Mouse (Mus musculus): ENCODE data around the gene Tlx1. TPM values are rescaled to one million over a fixed set of nuclear protein-coding genes. Genes with fewer than 3 reads are reported as not detected.

The Tlx1 gene
- total and polyA plus RNA-seq, 2 experiments: 0.05 TPM; not detected in 1

DNA sequence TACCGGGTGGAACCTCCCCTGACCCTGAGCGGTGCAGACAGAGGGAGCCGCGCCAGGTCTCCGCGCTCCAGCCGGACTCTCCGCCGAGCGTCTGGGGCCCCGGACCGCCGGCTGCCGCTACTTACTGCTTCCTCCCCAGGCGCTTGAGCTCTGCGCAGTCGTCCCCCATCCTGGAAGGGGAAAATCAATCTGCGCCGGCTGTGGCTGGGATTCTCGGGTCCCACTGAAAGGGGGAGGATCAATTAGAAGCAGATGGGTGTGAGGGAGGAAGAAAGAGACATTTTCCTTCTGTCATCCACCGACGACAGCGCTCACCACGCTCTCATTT is 3.5 kb downstream of the Tlx1 start:
- Histone ChIP-seq H3K4me1 (ENCODE audit: control insufficient read depth, insufficient read depth, low read length) (no peaks in the 10 kb centered on the region), H3K79me2 (ENCODE audit: control insufficient read depth, insufficient read depth, low read length) (no peaks in the 10 kb centered on the region), H3K36me3 (ENCODE audit: control insufficient read depth, insufficient read depth, low read length) (no peaks in the 10 kb centered on the region), H3K27ac (replicated peaks; ENCODE audit: insufficient read depth, low read depth, low read length) (no peak overlapping the region), H3K4me3 (ENCODE audit: insufficient read depth, low read depth, low read length) (no peak overlapping the region), H3K9ac (ENCODE audit: low read depth, low read length) (no peak overlapping the region), H3K27me3 (ENCODE audit: control insufficient read depth, insufficient read depth, low read length) (peaks cover 38% of the 10 kb centered on the region)
- DNase-seq (ENCODE audit: extremely low read depth, low read depth, low spot score): no peak
- 1% methylated on average over 24 of the region's 24 CpGs for WGBS
- TF ChIP-seq POLR2A (IDR thresholded peaks at IDR 0.05; ENCODE audit: extremely low read depth, insufficient read depth, low read length) (no peak), CTCF (IDR thresholded peaks at IDR 0.05; ENCODE audit: low read depth, low read length) (no peak)

DNA sequence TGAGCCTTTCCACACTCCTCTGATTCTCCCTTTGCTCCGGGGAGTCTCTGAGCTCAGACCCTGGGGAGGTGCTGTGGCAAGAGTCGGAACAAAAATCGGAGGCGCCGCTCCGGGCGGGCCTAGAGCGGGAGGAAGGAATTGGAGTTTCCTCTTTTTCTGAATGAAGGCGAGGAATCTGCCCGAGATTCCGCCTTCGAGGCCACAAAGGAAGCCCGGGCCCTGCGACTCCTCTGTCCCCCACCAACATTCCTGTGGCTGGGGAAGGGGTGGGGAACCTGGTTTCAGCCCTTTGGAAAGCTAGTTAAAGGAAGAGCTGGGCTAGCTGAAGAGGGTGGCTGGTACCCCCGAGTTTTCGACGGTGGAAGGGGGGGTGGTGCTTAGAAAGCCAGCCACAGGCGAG is 4.0 kb downstream of the Tlx1 start:
- TF ChIP-seq CTCF (IDR thresholded peaks at IDR 0.05; ENCODE audit: low read depth, low read length) (no peak), POLR2A (IDR thresholded peaks at IDR 0.05; ENCODE audit: extremely low read depth, insufficient read depth, low read length) (no peak)
- no peaks in the 10 kb centered on the region for H3K79me2 ChIP-seq (ENCODE audit: control insufficient read depth, insufficient read depth, low read length)
- no peaks in the 10 kb centered on the region for H3K4me1 ChIP-seq (ENCODE audit: control insufficient read depth, insufficient read depth, low read length)
- no peak overlapping the region for H3K4me3 ChIP-seq (ENCODE audit: insufficient read depth, low read depth, low read length)
- H3K36me3 ChIP-seq (ENCODE audit: control insufficient read depth, insufficient read depth, low read length): no peaks in the 10 kb centered on the region
- 5% methylated on average over 18 of the region's 18 CpGs for WGBS
- H3K27me3 ChIP-seq (ENCODE audit: control insufficient read depth, insufficient read depth, low read length): peaks cover 37% of the 10 kb centered on the region
- DNase-seq (ENCODE audit: extremely low read depth, low read depth, low spot score): no peak
- H3K9ac ChIP-seq (ENCODE audit: low read depth, low read length): no peak overlapping the region
- no peak overlapping the region for H3K27ac ChIP-seq (replicated peaks; ENCODE audit: insufficient read depth, low read depth, low read length)

DNA sequence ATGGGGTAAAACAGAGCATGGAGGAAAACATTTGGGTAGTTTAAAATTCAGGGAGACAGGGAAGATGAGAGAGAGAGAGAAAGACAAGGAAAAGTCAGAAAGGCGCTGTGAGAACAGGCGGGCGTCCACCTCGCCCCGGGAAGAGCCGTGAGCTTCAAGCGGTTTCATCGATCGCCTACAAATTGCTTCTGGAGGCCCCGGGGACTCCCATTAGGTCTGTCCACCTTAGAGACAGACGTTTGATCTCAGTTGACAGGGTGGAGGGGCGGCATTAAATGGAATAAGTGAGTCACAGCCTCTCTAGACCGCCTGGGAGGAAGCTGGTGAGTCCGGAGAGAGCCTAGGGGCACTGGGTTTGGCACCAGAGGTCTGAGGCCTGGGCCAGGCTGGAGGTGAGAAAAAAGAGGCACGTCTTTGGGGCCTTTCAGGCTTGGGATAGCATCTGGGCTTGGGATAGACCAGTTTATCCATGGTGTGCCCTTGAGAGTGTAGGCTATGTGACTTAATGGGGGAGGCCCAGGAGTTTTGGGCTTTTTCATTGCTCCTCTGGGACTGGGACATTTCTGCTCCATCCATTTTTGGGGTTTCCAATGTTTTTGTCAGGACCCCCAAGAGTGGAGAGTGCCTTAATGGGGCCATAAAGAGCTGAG is 4.8 kb downstream of the Tlx1 start:
- H3K4me1 ChIP-seq (ENCODE audit: control insufficient read depth, insufficient read depth, low read length): no peaks in the 10 kb centered on the region
- H3K79me2 ChIP-seq (ENCODE audit: control insufficient read depth, insufficient read depth, low read length): no peaks in the 10 kb centered on the region
- no peak overlapping the region for H3K27ac ChIP-seq (replicated peaks; ENCODE audit: insufficient read depth, low read depth, low read length)
- no peak for TF ChIP-seq CTCF (IDR thresholded peaks at IDR 0.05; ENCODE audit: low read depth, low read length)
- no peak for TF ChIP-seq POLR2A (IDR thresholded peaks at IDR 0.05; ENCODE audit: extremely low read depth, insufficient read depth, low read length)
- DNase-seq (ENCODE audit: extremely low read depth, low read depth, low spot score): no peak
- no peak overlapping the region for H3K9ac ChIP-seq (ENCODE audit: low read depth, low read length)
- WGBS: 9% methylated on average over 15 of the region's 15 CpGs
- H3K4me3 ChIP-seq (ENCODE audit: insufficient read depth, low read depth, low read length): no peak overlapping the region
- H3K27me3 ChIP-seq (ENCODE audit: control insufficient read depth, insufficient read depth, low read length): peaks cover 34% of the 10 kb centered on the region
- no peaks in the 10 kb centered on the region for H3K36me3 ChIP-seq (ENCODE audit: control insufficient read depth, insufficient read depth, low read length)

DNA sequence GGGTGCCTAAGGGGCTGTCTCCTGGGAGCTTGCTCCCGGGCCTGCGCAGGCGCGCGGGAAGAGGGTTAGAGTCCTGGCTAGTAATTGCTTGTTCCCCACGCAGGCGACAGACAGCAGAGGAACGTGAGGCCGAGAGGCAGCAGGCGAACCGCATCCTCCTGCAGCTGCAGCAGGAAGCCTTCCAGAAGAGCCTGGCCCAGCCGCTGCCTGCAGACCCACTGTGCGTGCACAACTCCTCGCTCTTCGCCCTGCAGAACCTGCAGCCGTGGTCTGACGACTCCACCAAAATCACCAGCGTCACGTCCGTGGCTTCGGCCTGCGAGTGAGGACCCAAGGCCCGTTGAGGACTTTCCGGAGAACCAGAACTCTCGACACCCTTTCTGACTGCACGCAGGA is 5.3 kb downstream of the Tlx1 start:
- H3K4me1 ChIP-seq (ENCODE audit: control insufficient read depth, insufficient read depth, low read length): no peaks in the 10 kb centered on the region
- no peak for TF ChIP-seq POLR2A (IDR thresholded peaks at IDR 0.05; ENCODE audit: extremely low read depth, insufficient read depth, low read length)
- no peak for TF ChIP-seq CTCF (IDR thresholded peaks at IDR 0.05; ENCODE audit: low read depth, low read length)
- H3K9ac ChIP-seq (ENCODE audit: low read depth, low read length): no peak overlapping the region
- whole genome bisulfite sequencing: 5% methylated on average over 26 of the region's 26 CpGs
- H3K27me3 ChIP-seq (ENCODE audit: control insufficient read depth, insufficient read depth, low read length): peaks cover 33% of the 10 kb centered on the region
- H3K4me3 ChIP-seq (ENCODE audit: insufficient read depth, low read depth, low read length): no peak overlapping the region
- no peak overlapping the region for H3K27ac ChIP-seq (replicated peaks; ENCODE audit: insufficient read depth, low read depth, low read length)
- H3K79me2 ChIP-seq (ENCODE audit: control insufficient read depth, insufficient read depth, low read length): no peaks in the 10 kb centered on the region
- H3K36me3 ChIP-seq (ENCODE audit: control insufficient read depth, insufficient read depth, low read length): no peaks in the 10 kb centered on the region
- no peak for DNase-seq (ENCODE audit: extremely low read depth, low read depth, low spot score)

DNA sequence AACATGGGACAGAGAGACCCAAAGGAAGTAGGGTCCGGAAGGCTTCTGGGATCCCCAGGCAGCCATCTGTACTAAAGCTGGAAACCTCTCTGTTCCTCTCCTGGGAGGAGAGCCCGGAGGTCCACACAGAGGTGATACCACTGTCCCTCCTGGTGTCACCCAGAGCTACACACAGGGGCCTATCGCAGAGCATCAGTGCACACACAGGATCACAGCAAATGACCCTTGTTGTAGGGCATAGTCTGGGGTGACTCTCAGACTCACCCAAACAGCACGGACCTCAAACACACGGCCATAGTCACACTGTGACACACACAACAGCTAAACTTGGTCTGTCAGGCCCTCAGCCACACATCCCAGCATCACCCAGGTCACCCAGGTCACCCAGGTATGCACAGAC is 5.9 kb downstream of the Tlx1 start:
- WGBS: 10% methylated on average over 5 of the region's 5 CpGs
- H3K79me2 ChIP-seq (ENCODE audit: control insufficient read depth, insufficient read depth, low read length): no peaks in the 10 kb centered on the region
- no peak for TF ChIP-seq CTCF (IDR thresholded peaks at IDR 0.05; ENCODE audit: low read depth, low read length)
- TF ChIP-seq POLR2A (IDR thresholded peaks at IDR 0.05; ENCODE audit: extremely low read depth, insufficient read depth, low read length): no peak
- no peak for DNase-seq (ENCODE audit: extremely low read depth, low read depth, low spot score)
- no peak overlapping the region for H3K9ac ChIP-seq (ENCODE audit: low read depth, low read length)
- H3K4me1 ChIP-seq (ENCODE audit: control insufficient read depth, insufficient read depth, low read length): no peaks in the 10 kb centered on the region
- H3K36me3 ChIP-seq (ENCODE audit: control insufficient read depth, insufficient read depth, low read length): no peaks in the 10 kb centered on the region
- H3K27me3 ChIP-seq (ENCODE audit: control insufficient read depth, insufficient read depth, low read length): peaks cover 27% of the 10 kb centered on the region
- H3K4me3 ChIP-seq (ENCODE audit: insufficient read depth, low read depth, low read length): no peak overlapping the region
- H3K27ac ChIP-seq (replicated peaks; ENCODE audit: insufficient read depth, low read depth, low read length): no peak overlapping the region

DNA sequence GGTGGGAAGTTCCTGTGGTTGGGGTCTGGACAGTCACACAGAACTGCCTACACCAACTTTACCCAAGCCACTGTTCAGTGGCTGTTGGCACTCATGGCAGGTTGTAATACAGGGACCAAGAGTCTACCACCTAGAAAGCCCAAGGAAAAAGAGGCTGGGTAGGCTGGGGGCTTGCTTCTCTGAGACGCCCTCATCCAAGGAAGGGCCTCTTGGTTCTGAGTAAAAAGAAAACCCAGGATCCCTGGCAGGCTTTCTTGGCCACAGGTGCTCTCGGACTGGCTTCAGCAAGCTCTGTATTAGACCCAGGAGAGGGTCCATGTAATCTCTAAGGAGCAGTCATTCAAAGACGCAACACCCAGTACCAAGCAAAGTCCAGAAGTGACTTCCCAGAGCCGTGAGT is 7.7 kb downstream of the Tlx1 start:
- Histone ChIP-seq H3K27ac (replicated peaks; ENCODE audit: insufficient read depth, low read depth, low read length) (no peak overlapping the region), H3K36me3 (ENCODE audit: control insufficient read depth, insufficient read depth, low read length) (no peaks in the 10 kb centered on the region), H3K79me2 (ENCODE audit: control insufficient read depth, insufficient read depth, low read length) (no peaks in the 10 kb centered on the region), H3K4me1 (ENCODE audit: control insufficient read depth, insufficient read depth, low read length) (no peaks in the 10 kb centered on the region), H3K4me3 (ENCODE audit: insufficient read depth, low read depth, low read length) (no peak overlapping the region), H3K27me3 (ENCODE audit: control insufficient read depth, insufficient read depth, low read length) (peaks cover 19% of the 10 kb centered on the region; the same call in 1 of the 2 replicates), H3K9ac (ENCODE audit: low read depth, low read length) (no peak overlapping the region)
- no peak for TF ChIP-seq CTCF (IDR thresholded peaks at IDR 0.05; ENCODE audit: low read depth, low read length)
- TF ChIP-seq POLR2A (IDR thresholded peaks at IDR 0.05; ENCODE audit: extremely low read depth, insufficient read depth, low read length): no peak
- 10% methylated on average over 4 of the region's 4 CpGs for WGBS
- DNase-seq (ENCODE audit: extremely low read depth, low read depth, low spot score): no peak
